Mouse (Mus musculus) kidney, postnatal 4 days (tissue): ENCODE data around the gene Gm20388.
A peak's percentile ranks its signal among the peaks of the same experiment; 100 is the strongest.
"Not testable (repeated sequence)": the region's sequence is repeated elsewhere in the genome, so short reads cannot be mapped to it uniquely, and the experiment has no call there.

ENCODE experiments used
- DNase-seq, 2 experiments: peaks; one replicate each; pipeline ENCODE4 v3.0.0; 2021; ENCODE audit warnings: mixed read lengths in 2 of 2

The Gm20388 gene

DNA sequence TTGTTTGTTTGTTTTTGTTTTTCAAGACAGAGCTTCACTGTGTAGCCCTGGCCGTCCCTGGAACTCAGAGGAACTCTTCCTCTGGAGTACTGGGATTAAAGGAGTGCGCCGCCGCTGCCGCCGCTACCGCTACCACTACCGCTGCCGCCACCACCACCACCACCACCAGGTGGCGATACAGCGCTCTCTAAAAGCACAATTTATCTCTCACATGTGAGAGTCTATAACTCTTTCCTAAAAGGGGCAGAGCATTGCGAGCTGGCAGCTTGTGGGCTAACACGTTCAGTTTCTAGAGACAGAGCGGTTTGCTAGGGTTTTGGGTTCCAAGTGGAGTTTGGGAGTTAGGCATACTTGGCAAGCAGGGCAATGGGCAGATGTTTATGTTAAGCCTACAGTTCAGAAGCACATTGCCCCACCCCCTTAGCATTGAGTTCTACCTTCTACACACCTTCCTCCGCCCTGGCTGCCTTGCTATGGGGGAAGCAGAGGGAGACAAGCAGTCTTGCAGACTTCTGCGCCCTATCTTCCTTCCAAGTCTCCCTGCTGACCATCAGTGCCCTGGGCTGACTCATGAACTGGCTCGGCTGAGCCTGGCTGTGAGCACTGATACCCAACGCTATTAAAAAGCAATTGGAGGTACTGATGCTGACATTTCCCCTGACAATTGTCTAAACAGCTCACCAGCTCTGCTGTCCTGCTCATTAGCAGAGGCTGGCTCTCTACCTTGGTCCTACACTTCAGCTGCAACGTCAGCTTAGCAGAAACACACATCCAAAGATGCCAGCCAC is 3718.5 kb downstream of the Gm20388 start:
- DNase-seq = peak; percentile 86 to 89

DNA sequence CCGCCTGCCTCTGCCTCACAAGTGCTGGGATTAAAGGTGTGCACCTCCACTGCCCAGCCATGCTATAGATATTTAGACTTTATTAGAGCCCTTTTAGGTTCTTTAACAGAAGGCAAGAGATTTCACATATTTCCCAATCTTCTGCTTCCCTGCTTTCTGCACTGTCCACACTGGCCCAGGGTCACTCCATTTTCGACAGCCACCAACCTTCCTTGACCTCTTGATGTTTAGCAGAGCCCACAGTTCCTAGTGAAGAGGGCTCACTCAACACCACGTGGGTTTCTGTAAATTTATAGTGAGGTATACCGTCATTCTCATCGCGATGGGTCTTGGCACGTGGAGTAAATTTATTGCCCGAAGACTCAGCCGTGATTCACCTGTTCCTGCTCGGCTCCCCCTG is 3719.4 kb downstream of the Gm20388 start:
- DNase-seq = no peak

DNA sequence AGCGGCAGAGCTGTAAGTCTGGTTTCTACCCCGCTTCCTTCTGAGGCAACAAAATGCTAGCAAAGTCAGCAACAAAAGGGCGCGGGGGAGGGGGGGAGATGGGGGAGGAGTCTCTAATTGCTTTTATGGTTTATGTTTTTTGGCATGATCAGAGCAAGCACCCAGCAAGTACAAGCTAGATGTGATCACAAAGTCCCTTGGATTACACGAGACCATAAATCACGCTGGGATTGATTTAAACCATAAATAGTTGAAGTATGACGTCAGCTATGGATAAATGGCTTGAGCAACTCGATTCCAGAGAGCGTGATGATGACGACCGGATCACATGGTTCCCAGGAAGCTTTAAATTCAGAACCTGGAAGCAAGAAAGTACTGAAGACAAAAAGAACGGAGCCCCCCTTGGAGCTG is 3720.2 kb downstream of the Gm20388 start:
- peak in 1 of 2 experiments; percentile 25 for DNase-seq

DNA sequence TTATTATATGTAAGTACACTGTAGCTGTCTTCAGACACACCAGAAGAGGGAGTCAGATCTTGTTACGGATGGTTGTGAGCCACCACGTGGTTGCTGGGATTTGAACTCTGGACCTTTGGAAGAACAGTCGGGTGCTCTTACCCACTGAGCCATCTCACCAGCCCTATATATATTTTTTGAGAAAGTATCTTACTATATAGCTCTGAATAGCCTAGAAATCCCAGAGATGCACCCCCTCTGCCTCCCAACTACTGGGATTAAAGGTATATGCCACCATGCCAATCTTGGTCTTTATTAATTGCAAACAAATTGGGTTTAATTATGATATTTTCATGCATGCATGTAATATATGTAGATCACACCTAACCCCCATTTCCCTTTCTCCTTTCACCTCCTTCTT is 3721.1 kb downstream of the Gm20388 start:
- not testable (repeated sequence) for DNase-seq

DNA sequence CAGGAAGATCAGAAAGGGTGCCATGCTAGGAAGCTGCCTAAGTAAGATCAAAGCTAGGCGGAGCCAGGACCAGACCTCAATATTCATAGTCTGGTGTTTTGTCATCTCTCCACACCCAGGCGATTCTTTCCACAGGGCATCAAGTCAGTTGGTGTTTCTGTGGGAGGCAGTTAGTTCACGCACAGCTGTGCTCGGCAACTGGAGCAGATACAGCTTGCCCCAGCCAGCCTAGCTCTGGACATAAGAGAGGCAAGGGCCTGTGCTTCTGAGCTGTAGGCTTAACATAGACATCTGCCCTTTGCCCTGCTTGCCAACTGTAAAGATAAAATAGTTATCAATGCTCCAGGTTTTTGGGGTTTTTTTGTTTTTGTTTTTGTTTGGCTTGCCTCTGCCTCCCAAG is 3721.6 kb downstream of the Gm20388 start:
- no peak for DNase-seq

DNA sequence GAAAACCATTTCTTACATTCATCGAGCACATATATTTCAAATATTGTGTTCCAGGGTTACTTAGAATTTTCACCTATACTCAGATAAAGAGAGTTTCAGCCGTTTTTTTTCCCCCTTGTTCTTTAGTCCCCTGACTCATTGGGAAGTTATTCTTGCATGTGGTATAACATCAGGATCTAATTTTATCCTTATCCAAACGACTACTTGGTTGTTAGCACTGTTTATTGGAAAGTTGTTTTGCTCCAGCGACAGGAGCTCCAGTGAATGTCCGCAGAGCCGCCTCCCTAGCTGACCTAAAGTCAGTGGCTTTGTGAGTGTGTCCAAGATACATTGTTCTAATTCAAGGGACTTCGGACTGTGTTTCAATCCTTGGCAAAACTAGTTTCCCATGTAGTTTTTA is 3723.2 kb downstream of the Gm20388 start:
- DNase-seq = no peak

DNA sequence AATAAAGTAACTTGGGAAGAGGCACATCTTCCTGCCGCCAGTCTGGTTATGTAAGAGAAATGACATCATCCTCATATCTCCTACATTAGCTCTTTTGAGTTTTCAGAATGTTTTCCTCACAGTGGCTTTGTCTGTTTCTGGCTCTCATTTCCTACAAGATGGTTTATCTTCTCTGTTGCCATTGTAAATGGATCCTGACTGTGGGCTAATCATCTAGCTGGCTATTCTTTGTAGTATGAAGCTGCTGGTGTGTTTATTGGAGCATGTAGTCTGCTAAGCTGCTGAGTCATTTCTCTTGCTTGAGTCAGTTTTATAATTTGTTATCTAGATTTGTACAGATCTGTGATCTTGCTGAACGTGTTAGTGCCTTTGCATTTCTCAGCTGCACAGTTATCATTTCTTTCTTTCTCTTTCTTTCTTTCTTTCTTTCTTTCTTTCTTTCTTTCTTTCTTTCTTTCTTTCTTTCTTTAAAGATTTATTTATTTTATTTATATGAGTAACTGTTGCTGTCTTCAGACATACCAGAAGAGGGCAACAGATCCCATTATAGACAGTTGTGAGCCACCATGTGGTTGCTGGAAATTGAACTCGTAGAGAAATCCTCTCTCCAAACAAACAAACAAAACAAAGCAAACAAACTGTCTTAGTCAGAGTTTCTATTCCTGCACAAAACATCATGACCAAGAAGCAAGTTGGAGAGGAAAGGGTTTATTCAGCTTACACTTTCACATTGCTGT is 3723.9 kb downstream of the Gm20388 start:
- DNase-seq = no peak

DNA sequence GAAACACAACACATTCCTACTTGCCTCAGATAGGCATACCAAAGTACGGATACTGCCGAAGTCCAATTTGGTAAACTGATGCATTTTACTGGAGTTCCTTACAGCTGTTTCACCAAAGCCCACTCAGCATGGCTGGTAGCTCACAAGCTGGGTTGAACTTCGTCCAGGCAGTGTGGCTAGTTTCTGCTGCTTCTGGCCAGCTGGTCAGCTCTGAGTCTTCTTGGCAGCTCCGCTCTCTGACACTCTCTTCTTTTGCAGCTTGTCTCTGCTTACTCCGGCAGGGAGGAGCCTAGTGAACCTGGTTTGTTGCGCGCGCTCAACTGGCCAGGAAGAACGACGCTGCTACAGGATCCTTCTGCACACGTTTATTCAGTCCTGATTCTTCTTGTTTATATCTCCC is 3725.0 kb downstream of the Gm20388 start:
- DNase-seq = no peak

DNA sequence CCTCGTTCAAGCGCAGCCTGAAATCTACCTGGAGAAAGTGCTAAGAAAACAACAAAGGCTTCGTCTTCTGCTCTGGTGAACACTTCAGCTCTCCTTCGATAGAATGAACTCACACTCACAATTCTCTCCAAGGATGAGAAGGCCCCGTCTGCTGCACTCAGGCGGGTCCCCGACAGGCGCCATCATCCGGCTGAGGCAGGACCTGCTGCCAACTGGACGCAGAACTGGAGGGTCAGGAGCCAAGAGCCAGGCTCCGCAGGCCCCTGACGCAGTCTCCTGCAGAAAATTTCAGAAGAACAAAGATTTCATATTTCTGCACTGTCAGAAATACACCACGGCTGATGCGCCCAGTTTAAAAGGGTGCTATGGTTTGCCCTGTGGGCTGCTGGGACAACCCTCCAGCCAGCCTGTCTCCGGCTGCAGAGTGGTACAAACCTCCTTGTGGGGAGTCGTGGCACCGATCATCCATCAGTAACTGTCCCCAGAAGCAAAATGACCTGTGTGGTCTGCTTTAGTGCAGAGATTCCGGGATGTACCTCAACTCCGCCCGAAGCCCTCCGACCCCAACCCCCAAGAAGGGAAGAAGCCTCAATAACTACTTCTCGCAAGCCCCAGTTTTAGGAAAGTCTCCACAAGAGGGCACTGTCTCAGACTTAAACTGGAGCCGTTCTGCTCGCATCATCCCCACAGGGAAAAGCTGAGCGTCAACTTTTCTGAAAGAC is 3732.8 kb downstream of the Gm20388 start:
- DNase-seq = peak; percentile 61 to 78

DNA sequence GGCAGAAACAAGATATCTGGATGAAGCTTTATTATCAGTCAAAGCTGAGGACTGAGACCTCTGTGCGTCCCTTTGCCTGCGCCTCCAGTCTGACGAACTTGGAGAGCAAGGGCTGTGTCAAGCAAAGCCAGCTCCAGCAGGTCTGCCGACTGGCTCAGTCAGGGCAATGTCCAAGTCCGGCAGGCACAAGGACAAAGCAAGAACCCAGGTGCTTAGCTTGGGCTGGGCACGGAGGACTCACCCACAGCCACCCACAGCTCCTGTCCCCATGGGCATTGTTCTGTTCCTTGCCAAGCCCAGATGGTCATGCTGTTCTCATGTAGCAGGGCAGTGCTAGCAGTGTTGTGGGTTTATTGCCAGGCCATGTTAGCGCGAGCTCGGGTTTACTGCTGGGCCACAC is 3734.6 kb downstream of the Gm20388 start:
- peak; percentile 24 to 54 for DNase-seq

DNA sequence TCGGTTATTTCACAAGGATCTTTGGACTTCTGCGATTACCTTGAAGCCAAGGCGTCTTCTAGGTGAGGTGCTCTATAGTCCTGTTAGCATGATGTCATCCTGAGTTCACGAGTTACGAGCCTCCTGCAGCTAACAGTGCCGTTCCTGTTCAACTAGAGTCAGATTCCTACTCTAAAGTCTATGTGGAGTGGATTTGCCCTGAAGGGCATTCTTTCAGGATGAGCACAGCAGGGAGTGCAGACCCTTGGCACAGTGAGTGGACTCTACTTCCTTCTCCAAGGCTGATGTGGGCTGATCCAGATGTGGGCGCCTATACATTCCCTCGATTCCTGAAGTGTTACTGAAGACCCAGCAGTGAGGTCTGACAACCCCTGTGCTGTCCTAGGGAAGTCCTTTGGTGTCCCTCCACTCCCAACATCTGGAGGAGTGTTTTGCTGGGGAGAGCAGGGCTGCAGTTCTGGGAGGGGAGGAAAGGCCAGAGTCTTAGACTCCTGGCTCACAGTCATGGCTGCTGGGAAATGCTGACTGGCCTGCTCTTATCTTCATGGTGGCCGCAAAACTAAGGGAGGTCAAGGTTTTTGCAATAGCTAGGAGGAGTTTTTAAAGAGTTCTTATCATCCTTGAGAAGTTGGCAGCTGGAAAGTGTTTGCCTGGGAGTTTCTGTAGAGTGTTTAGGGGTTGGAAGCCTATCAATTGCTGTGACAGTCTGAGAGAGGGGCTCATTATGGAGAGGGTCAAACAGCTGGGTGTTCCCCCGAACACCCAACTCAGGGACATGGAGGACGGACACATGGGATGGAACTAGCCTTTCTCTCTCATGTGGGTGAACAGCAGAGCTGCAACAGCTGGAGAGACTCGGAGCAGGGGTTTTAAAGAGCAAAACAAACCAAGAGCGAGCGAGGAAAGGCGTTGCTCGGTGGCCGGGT is 3737.9 kb downstream of the Gm20388 start:
- peak; percentile 34 to 49 for DNase-seq

DNA sequence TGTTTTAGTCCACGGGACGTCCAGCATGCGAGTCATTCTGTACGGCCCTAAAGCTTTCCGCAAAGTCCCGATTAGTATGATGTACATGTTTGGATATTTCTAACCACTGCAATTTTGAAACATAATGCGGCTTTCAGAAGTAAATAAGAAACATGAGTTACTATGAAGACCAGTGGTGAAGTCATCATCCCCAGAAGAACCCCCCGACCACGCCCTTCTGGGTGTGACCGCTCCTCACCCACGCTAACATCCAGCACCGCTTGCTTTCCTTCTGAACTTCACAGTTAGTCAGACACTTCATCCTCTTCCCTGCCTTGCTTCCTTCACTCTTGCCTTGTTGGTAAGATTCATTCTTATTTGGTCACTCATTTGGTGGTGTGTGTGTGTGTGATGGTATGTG is 3738.8 kb downstream of the Gm20388 start:
- no peak for DNase-seq

DNA sequence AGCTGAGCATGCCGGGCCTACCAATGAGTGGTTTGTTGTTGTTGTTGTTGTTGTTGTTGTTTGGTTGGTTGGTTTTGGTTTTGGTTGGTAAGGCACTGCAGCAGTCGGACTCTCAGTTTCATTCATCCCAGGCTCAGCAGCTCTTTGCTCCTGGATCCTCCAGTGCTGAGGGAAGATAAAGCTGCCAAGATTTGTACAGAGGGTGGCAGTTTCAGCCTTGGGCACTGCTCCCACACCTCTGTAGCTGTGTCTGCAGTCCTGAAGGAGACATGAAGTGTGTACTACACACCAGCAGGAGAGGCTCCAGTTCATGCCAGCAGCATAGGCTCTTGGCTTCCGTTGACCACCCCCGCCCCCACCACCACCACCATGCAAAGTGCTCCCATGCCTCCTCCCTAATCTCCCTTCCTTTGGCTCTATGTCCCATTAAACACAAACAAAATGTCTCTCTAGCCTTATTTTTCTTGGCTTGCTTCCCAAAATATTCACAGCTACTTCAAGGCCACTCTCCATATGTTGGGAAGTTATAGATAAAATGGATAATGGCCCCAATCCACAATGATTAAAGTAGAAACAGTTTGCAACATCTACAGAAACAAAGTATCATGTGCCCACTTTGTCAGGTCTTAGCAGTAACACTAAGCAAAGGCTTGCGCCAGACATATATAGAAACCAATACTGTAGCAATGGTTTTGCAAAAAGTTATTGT is 3740.9 kb downstream of the Gm20388 start:
- no peak for DNase-seq

DNA sequence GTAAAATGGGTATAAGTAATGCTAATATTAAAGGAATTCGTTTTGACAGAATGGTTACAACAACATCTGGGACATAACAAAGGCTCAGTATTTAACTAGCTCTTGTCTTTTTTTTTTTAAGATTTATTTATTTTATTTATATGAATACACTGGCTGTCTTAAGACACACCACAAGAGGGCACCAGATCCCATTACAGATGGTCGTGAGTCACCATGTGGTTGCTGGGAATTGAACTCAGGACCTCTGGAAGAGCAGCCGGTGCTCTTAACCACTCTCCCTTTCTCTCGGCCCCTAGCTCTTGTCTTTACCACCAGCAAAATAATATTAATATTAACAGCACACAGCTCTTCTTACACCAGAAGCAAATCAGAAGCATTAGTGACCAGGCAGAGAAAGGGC is 3742.0 kb downstream of the Gm20388 start:
- DNase-seq = peak in 1 of 2 experiments; percentile 25

DNA sequence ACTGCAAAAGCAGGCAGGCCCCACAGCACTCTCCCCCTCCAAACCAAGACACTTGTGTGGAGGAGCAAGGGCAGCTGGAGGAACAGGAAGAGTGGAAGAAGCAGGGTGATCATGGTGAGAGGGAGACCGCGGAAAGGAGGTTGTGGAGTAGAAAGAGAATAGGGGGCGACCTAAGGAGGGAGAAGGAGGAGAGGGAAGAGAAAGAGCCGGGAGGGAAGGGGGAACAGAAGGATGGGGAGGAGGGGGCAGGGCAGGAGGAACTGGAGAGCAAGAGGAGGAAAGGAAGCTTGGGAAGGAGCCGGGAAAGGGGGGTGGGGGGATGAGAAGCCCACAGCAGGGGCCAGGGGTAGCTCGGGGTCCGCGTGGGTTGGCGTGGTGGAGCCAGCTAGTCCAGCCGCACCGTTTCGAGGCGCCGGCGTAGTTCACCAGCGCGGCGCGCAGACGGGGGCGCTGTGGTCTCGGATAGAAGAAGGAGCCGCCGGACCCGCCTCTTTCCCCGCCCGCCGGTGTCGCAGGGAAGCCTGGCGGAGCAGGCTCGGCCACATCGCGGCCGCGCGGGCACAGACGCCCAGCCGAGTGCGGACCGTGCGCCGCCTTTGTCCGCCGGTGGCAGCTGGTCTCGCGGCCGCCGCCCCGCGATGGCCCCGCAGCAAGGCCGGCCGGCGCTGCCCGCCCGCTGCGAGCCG is 3742.8 kb downstream of the Gm20388 start, which contains the start of gene Rhou:
TSS of gene Rhou (plus strand) at position 622 of the 686 bp plus-strand sequence.
- peak; percentile 98 for DNase-seq

DNA sequence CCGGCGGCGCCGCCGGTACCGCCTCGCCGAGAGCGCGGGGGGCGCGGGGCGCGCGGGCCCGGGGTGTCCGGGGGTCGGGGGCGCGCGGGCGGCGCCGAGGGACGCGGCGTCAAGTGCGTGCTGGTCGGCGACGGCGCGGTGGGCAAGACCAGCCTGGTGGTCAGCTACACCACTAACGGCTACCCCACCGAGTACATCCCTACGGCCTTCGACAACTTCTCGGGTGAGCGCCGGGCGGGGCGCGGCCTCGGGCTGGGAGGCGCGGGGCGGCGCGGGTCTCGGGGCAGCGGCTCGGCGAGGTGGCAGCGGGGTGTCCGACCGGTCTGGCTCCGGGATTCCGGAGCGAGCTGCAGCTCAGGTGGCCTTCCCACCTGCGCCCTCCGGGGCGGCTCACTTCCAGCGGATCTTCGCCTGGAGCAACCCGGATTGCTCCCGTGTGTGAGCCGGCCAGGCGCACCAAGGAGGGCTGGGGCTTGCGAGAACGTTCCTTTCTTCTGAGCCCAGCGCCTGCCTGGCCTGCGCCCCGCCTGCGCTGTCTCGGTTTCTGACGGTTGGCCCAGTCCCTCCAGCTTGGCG is 3743.4 kb downstream of the Gm20388 start:
- peak; percentile 74 to 85 for DNase-seq

DNA sequence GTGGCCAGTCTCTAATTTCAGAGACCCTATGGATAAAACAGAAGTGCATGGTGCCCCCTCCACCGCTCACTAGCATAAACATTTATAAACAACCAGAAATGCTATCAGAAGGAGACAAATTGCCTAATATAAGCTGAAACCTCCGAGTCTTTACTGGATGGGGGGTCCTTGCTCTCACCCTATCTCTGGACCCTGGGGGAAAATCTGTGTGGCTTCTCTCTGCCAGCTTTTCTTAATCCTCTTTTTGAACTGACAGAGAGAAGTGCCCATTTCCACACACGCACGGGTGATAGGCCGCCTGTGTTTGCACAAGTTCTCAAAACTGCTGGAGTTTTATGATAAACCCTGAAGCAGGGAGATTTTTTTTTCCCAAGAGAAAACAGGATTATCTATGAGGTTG is 3744.1 kb downstream of the Gm20388 start:
- no peak for DNase-seq

DNA sequence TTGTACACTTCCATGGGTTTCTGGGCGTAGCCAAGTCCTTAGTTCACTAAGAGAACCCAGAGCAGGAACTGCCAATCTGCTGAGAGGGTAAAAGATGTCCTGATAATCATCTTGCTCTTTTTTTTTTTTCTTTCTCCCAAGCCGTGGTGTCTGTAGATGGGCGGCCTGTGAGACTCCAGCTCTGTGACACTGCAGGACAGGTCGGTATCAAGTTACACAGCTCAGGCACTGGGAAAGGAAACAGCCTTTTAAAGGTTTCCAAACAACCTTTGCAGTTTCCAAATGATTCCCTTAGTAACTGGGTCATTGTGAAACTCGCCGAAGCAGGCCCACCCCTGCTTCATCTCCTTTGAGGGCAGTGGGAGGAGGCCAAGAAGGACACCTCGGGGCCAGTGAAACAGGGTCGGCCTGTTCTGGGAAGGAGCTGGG is 3744.7 kb downstream of the Gm20388 start:
- peak in 1 of 2 experiments; percentile 41 for DNase-seq

DNA sequence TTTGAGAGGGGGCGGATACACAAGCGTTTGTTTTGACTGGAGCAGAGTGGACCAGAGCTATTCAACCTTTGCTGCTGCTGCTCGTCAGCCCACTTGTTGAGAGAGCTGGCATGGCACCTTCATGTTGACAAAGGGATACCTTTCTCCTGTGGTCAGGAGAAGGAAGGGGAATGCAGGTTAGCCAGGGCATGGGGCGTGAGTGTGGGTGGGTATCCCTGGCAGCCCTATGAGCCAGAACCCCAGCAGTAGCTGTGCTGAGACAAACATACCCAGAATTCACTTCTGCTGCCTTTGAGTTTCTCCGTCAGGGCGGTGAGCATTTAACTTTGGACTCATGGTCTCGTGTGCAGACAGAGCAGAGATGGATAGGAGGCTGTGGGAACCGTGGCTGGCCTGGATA is 3747.2 kb downstream of the Gm20388 start:
- no peak for DNase-seq

DNA sequence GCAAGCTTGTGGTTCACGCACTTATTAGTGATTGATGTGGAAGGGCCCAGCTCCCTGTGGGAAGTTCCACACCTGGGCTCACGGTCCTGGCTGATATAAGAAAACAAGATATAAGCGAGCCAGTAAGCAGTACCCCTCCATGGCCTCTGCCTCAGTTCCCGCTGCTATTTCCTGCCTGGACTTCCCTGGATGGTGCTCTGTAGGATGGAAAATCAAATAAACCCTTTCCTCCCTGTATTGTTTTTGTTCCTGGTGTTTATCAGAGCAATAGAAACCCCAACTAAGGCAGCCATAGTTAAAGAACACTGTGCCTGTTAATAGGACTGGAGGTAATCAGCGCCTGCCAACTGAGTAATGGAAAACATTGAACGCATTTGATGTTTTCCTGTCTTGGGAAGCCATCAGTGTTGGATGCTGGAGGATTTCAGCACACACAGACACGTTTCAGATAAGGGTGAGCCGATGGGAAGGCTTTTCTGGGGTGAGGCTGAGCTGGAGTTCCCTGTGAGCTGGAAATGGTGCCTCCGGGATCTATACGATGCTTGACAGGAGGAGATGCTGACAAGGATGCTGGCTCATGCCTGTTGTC is 3748.9 kb downstream of the Gm20388 start:
- DNase-seq = no peak
